Mouse (Mus musculus) right cerebral cortex, adult 18-20 months (tissue): ENCODE results near the gene Rab17.

ENCODE experiments used
- DNase-seq: peaks from one replicate; pipeline ENCODE4 v3.0.0; 2022; ENCODE audit warnings: mixed read lengths

The Rab17 gene

DNA sequence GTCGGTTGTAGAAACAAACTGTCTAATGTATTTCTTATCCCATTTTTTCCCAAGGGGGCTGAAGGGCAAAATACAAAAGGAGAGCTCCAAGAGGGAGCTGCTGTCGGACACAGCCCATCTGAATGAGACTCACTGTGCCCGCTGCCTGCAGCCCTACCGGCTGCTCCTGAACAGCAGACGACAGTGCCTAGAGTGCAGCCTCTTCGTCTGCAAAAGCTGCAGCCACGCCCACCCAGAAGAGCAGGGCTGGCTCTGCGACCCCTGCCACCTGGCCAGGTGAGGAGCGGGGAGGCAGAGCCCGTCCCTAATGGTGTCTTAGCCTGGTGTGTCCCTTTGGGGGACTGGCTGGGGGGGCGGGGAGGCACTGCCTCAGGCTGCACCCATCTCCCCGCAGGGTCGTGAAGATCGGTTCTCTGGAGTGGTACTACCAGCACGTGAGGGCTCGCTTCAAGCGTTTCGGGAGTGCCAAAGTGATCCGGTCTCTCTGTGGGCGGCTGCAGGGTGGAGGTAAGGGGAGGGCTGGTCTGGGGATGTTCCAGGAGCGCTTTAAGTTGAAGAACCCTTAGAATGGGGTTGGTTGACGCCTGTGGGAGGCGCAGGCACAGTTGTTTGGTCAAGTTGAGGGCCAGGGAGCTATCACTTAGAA lies 41.4 kb downstream of the Rab17 start:
- no peak for DNase-seq

DNA sequence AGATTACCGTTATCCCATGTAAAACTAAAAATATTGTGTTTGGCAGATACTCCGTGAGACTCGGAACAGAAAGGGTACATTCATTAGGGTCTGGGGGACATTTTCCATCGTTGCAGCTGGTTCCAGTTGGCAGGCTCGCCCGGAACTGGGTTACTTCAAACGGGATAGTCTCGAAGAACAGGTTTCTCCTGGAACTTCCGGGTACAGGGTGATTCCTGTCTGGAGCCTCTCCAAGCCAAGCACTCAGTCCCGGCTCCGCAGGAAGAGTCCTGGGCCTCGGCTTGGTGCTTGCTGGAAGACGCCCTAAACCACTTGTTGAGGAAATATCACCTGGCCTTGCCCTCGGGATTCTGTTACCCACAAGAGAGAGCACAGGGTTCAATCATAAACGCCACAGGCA lies 42.2 kb downstream of the Rab17 start:
- no peak for DNase-seq

DNA sequence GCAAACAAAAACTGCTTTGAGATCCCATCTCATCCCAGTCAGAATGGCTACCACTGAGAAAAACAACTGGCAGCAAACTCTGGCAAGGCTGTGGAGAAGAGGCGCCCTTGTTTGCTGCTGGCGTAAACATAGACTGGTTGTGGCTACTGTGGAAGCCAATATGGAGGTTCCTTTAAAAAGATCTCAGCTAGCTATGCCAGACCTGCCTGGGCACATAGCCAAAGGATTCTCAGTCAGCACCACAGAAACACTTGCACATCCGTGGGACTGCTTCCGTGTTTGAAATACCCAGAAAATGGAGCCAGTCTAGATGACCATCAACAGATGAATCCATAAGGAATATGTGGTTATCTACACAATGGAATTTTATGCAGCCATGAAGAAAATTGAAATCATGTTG lies 43.4 kb downstream of the Rab17 start:
- DNase-seq: no peak

DNA sequence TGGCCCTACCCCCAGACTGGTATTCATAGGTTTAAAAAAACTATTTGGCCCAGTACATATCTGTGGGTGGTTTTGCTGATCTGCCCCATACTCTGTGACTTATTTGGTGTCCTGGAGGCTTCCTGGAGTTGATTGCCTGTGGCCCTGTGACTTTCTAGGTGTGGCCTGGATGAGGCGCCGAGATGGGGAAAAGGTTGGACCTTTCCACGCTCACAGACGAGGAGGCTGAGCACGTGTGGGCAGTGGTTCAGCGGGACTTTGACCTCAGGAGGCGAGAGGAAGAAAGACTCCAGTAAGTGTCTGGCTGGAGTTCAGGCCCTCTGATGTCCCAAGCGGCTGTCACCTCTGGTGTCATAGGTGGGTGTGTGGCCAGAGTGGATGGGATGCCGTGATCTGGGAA lies 47.8 kb downstream of the Rab17 start:
- DNase-seq: no peak

DNA sequence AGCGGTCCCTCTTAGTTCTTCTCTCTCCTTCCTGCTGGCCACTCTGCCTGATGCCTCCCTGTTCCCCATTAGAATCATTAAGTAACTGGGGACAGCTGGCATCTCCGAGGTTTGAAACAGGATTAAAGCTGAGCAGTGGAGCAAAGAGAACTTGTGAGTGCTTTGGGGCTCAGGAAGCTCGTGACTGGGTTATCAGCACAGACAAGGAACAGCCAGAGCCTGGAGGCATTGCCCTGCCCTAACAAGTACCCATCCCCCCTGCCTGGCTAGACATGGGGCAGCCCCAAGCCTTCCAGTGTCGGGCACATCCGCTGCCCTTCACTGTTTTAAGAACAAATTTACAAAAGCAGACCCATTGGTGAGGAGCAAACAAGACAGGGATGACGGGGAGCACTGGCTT lies 52.0 kb downstream of the Rab17 start:
- no peak for DNase-seq

DNA sequence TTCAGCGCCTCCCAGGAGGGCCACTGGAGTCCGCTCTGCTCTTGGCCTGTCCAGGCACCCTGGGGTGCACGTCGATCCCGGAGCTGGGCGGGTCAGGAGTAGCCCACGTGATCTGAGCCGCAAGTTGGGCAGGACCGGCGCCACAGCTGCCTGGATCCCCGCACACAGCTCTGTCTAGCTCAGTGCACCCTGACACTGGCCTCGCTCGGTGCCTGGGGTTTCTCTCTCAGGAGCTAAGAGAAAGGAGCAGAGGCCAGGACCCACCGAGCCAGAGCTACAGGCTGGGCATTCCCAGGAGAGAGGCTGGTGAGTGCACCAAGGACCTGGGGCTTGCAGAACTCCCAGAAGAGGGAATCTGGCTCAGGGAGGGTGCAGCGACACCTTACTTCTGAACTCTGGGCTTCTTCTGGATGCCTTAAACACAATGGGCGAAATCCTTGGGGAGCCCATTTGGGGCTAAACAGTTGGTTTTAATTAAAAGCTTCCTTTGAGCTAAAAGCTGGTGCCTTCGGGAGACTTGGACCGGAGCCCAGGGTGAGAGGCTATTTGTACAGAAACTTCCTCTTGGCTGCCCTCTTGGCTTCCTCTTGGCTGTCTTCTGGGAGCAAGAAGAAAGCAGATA lies 54.4 kb downstream of the Rab17 start, which contains the start of gene Mlph:
Gene Mlph (plus strand): TSS at position 138 of the 622 bp plus-strand sequence.
- no peak for DNase-seq

DNA sequence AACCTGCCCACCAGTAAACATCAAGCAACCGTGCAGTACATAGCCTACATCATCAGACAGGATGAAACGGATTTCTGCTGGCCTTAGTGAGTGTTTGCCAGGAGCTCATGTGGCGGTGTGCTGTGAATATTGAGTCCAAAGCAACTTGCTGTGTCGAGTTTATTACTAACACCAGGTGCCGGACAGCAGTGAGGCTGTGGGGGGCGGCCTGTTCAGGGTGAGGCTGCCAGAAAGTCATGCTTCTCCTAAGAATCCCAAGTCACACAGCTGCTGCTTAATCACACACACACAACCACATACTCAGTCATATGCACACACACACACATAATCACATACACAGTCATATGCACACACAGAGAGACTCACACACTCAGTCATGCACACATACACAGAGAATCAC lies 56.2 kb downstream of the Rab17 start:
- DNase-seq: no peak

DNA sequence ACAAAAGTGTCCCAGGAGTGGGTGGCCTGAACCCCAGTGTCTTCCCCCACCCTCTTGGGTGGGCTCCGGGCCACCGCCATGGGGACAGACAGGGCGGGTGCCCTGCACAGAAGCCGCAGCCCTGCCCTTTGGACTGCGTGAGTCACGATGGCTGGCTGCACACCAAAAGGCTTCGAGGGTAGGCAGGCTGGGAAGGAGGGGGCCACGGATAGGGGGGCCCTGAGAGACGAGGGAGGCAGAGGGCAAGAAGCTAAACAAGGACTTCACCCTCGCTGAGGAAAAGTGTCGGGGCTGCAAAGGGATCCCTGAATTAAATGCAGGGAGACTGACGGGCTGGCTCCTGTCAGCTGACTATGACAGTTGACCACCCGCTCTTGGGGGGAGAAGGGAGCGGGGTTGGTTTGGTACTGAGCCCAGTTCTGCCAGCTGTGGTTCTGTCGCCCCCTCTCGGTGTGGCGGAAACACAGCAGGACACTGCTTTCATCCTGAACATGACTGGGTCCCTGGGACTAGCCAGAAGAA lies 59.8 kb downstream of the Rab17 start:
- DNase-seq: no peak

DNA sequence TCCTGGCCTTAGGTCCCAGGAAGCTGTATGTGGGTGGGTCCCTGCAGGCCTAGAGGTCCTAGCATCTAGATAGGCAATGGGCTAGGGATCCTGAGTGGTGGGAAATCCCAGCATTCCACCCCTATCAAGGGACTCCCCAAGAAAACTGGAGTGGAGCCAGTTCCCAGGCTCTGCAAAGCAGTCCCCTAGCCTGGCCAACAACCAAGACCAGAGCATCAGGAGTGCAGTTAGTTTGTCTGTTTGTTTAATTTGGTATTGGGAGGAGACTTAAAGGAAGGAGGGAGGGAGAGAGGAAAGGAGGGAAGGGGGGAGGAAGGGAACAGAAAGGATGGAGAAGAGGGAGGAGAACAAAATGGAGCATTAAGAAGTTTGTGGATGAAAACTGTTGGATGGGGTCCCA lies 60.3 kb downstream of the Rab17 start:
- no peak for DNase-seq
